ENCODE assay signal across 29 mouse cellular contexts in genomic region chr12:75933561-75933960, GRCm38 (mm10).
"Had no signal": no experiment of that assay in that cellular context is flagged by ENCODE, and none has a peak within 500 bp of the region (broad histone marks: within the 10 kb centered on the region; RNA-seq: fewer than 3 reads in every experiment).

No protein-coding gene starts in this region.

- H3K9me3 ChIP-seq: limb, embryonic 10.5 days; limb, embryonic 12.5 days; limb, embryonic 13.5 days; limb, embryonic 15.5 days; liver, embryonic 12.5 days; liver, embryonic 13.5 days; liver, embryonic 15.5 days; megakaryocyte, embryonic 14.5 days; midbrain, embryonic 10.5 days; midbrain, embryonic 12.5 days; midbrain, embryonic 13.5 days; midbrain, embryonic 15.5 days; neural tube, embryonic 12.5 days; neural tube, embryonic 13.5 days had no signal

- H3K4me3 ChIP-seq: left cerebral cortex, adult 2 months; limb, embryonic 10.5 days; limb, embryonic 12.5 days; limb, embryonic 13.5 days; limb, embryonic 15.5 days; liver, embryonic 12.5 days; liver, embryonic 13.5 days; liver, embryonic 15.5 days; megakaryocyte, embryonic 14.5 days; midbrain, embryonic 10.5 days; midbrain, embryonic 12.5 days; midbrain, embryonic 13.5 days; midbrain, embryonic 15.5 days; myocyte; neural tube, embryonic 12.5 days; neural tube, embryonic 13.5 days had no signal

- H3K4me2 ChIP-seq: limb, embryonic 12.5 days; limb, embryonic 13.5 days; limb, embryonic 15.5 days; liver, embryonic 11.5 days; liver, embryonic 12.5 days; liver, embryonic 13.5 days; liver, embryonic 15.5 days; midbrain, embryonic 11.5 days; midbrain, embryonic 12.5 days; midbrain, embryonic 13.5 days; midbrain, embryonic 15.5 days; neural tube, embryonic 12.5 days; neural tube, embryonic 13.5 days had no signal

- H3K9ac ChIP-seq: limb, embryonic 12.5 days; limb, embryonic 13.5 days; limb, embryonic 15.5 days; liver, embryonic 12.5 days; liver, embryonic 13.5 days; liver, embryonic 14.5 days; liver, embryonic 15.5 days; liver, postnatal 0 days; midbrain, embryonic 12.5 days; midbrain, embryonic 13.5 days; midbrain, embryonic 15.5 days; neural tube, embryonic 12.5 days; neural tube, embryonic 13.5 days had no signal

- H3K4me1 ChIP-seq: limb, embryonic 10.5 days; limb, embryonic 12.5 days; limb, embryonic 13.5 days; limb, embryonic 15.5 days; liver, embryonic 12.5 days; liver, embryonic 13.5 days; liver, embryonic 15.5 days; megakaryocyte, embryonic 14.5 days; midbrain, embryonic 10.5 days; midbrain, embryonic 12.5 days; midbrain, embryonic 13.5 days; midbrain, embryonic 15.5 days; neural tube, embryonic 12.5 days; neural tube, embryonic 13.5 days had no signal

- ATAC-seq: liver, embryonic 12.5 days; liver, postnatal 0 days; midbrain, embryonic 13.5 days; midbrain, embryonic 15.5 days; midbrain, embryonic 16.5 days had no signal

- DNase-seq: layer of hippocampus, postnatal 36 days; left cerebral cortex, postnatal 4 days; liver; liver, embryonic 13.5 days; liver, postnatal 0 days; lung, adult 18-20 months; lung, adult 2 months; lung, postnatal 10 days; midbrain, embryonic 14.5 days had no signal

- H3K27ac ChIP-seq: left cerebral cortex, adult 2 months; limb, embryonic 10.5 days; limb, embryonic 12.5 days; limb, embryonic 13.5 days; limb, embryonic 15.5 days; liver, embryonic 12.5 days; liver, embryonic 13.5 days; liver, embryonic 14.5 days; liver, embryonic 15.5 days; macrophage; midbrain, embryonic 10.5 days; midbrain, embryonic 12.5 days; midbrain, embryonic 13.5 days; midbrain, embryonic 15.5 days; neural tube, embryonic 12.5 days; neural tube, embryonic 13.5 days had no signal

- H3K27me3 ChIP-seq: limb, embryonic 12.5 days; limb, embryonic 13.5 days; limb, embryonic 15.5 days; liver, embryonic 12.5 days; liver, embryonic 13.5 days; liver, embryonic 15.5 days; megakaryocyte, embryonic 14.5 days; midbrain, embryonic 12.5 days; midbrain, embryonic 13.5 days; midbrain, embryonic 15.5 days; neural tube, embryonic 12.5 days; neural tube, embryonic 13.5 days had no signal

- H3K36me3 ChIP-seq: liver, embryonic 12.5 days; liver, embryonic 13.5 days; liver, embryonic 15.5 days had no signal
